Mouse (Mus musculus) layer of hippocampus, adult 6 months (tissue): ENCODE results near the gene Nsun2. TPM values are rescaled to one million over a fixed set of nuclear protein-coding genes. Genes with fewer than 3 reads are reported as not detected.

Experiments
- long read RNA-seq, 2 experiments: library from polyadenylated mRNA; unstranded; transcript quantifications; one replicate each; pipeline ENCODE4 v2.0.0; 2019 to 2020
- polyA plus RNA-seq: library from polyadenylated mRNA; unstranded; fragments of <200 nt; fragmentation: Nextera tagmentation; gene quantifications from 2 replicates; pipeline ENCODE4 v1.2.3, GENCODE M21; 2021

The Nsun2 gene
- 63.1 and 63.6 TPM in 2 replicates for polyA plus RNA-seq
- long read RNA-seq, experiment 1, full-length matches to known transcripts: 135 of 189 reads
- long read RNA-seq, experiment 1, partial matches to known transcripts: 36 of 189 reads
- long read RNA-seq, experiment 1, other reads (novel, unspliced or antisense): 18 of 189 reads
- long read RNA-seq, experiment 2, full-length matches to known transcripts: 943 of 1,053 reads
- long read RNA-seq, experiment 2, partial matches to known transcripts: 18 of 1,053 reads
- long read RNA-seq, experiment 2, other reads (novel, unspliced or antisense): 92 of 1,053 reads

GRCm38 (mm10) chr13:69533405-69534333, at the start of gene Nsun2:
Gene Nsun2, plus strand, starts transcription at chr13:69533746.

GRCm38 (mm10) chr13:69534334-69534653, 748 bp downstream of the Nsun2 start, which contains the start of gene Tent4a:
Gene Tent4a, minus strand, starts transcription at chr13:69534617.

GRCm38 (mm10) chr13:69611398-69612174, 78.0 kb downstream of the Nsun2 start, which contains the start of gene Srd5a1:
Gene Srd5a1, minus strand, starts transcription at chr13:69611442.

Other genes with a start within 250 kb of the Nsun2 start
- gene Tent4a, start 871 bp downstream of the Nsun2 start, polyA plus RNA-seq: 3.4 and 4.2 TPM in 2 replicates
- 12.6 and 15.6 TPM in 2 replicates for gene Srd5a1, start 77.7 kb downstream of the Nsun2 start, polyA plus RNA-seq
- gene Ube2ql1, start 206.1 kb downstream of the Nsun2 start, polyA plus RNA-seq: 38.7 and 43.4 TPM in 2 replicates